Mouse (Mus musculus): ENCODE data around the gene Gm973. TPM values are rescaled to one million over a fixed set of nuclear protein-coding genes. Genes with fewer than 3 reads are reported as not detected.

Gm973 gene
- polyA plus RNA-seq, 1 experiment from 2014 or later: 9.0 TPM

DNA sequence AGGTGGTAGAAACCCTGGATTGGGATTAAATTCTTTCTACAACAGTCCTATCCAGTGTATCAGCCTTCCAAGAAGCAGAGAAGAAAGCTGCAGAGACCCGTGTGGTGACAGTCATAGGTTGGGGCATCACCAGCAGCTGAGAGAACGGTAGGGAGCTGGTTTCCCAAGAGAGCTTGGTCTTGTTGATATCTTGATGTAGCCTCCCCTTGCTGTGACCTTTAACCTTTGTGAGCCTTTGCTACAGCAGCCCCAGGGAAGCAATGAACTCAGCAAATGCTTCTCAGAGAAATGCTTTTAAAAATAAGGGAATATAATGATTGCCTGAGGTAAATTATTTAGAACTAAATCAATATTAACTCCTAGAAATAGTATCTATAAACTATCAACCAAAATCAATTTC lies 13.7 kb upstream of the Gm973 start:
- H3K36me3 ChIP-seq: no peaks in the 10 kb centered on the region
- H3K27ac ChIP-seq: no peak overlapping the region
- 46% methylated on average over 2 of the region's 2 CpGs for WGBS
- no peaks in the 10 kb centered on the region for H3K9me3 ChIP-seq
- DNase-seq (ENCODE audit: low spot score): no peak
- H3K4me1 ChIP-seq (replicated peaks): no peaks in the 10 kb centered on the region
- H3K27me3 ChIP-seq (ENCODE audit: insufficient read depth, poor library complexity, severe bottlenecking): no peaks in the 10 kb centered on the region
- H3K4me3 ChIP-seq: no peak overlapping the region

DNA sequence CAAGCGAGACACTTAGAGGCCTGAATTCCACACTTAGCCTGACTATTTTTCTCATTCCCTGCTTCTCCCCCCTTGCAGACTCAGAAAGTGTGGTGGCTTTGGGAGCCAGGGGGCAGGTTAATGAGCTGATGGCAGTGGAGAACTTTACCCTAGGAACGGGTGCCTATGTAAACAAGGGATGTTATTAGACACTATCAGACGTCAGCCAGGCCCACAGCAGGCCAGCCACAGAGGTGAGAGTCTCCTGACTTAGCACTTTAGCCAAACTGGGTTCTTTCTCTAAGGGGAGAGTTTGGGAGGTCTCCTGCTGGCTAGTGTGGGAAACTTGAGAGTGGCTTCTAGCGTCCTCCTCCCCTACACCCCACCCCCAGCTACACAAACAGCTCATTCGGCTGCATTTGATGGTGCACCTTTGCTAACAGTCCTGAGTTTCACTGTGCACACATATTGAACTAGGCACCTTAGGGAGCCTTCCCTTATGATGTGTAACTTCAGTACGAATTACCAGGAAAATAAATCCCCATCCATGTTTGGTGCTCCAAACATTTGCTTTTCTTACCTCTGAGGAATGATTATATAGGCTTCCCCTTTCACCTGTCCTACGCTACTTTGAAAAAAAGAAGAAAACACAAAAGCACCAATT lies 12.3 kb upstream of the Gm973 start:
- H3K27ac ChIP-seq: no peak overlapping the region
- H3K36me3 ChIP-seq: no peaks in the 10 kb centered on the region
- peaks cover 8% of the 10 kb centered on the region for H3K4me1 ChIP-seq (replicated peaks)
- no peaks in the 10 kb centered on the region for H3K9me3 ChIP-seq
- WGBS: 56% methylated on average over 7 of the region's 7 CpGs
- H3K27me3 ChIP-seq (ENCODE audit: insufficient read depth, poor library complexity, severe bottlenecking): no peaks in the 10 kb centered on the region
- DNase-seq (ENCODE audit: low spot score): no peak
- no peak overlapping the region for H3K4me3 ChIP-seq

DNA sequence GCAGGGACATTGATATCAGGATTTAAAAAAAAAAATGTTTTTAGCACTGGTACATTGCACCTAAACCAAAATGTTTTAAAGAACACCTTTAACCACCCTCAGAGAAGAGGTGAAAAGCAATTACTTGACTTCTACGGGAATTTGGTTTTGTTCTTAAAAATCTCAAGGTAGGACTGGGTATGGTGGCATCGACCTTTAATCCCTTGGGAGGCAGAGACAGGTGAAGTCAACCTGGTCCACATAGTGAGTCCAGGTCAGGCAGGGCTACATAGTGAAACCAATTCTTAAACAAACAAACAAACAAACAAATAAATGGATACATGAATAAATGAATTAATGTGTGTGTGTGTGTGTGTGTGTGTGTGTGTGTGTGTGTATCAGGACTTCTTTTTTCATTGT lies 11.8 kb upstream of the Gm973 start:
- no peak for DNase-seq (ENCODE audit: low spot score)
- Histone ChIP-seq H3K4me3 (no peak overlapping the region), H3K9me3 (no peaks in the 10 kb centered on the region), H3K27me3 (ENCODE audit: insufficient read depth, poor library complexity, severe bottlenecking) (peaks cover 3% of the 10 kb centered on the region; the same call in 1 of the 2 replicates), H3K27ac (no peak overlapping the region), H3K4me1 (replicated peaks) (peaks cover 12% of the 10 kb centered on the region), H3K36me3 (no peaks in the 10 kb centered on the region)
- 79% methylated on average over 2 of the region's 2 CpGs for WGBS

DNA sequence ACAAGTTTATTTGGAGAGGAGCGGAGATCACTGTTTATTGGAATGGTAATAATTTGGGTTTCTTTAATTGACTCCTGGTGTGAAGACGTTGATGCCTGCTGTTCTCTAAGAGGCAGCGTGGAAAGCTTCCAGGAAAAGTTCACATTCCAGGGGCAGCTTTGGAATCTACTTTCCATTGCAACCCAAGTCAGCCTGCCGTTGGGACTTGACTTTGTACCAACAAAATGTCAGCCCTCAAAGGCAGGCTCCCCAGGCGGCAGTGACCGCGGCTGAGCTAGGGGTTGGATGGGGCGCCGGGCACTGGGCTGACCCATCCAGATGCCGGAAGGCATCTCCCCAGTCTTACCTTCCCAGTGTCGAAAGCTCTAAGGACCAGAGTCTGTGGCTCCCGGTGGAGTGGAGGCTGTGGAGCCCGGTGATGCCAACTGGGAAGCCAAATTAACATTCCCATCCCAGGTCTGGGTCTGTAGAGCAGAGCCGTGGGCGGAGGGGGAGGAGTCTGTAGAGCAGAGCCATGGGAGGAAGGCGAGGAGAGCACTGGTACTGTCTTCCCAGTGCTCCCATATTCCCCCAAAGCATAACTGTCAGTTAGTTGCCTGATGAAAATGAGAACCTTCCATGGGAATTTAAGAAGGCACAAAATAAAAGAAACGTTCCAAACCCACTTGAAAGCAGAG lies 7.5 kb upstream of the Gm973 start:
- DNase-seq (ENCODE audit: low spot score): peak; percentile 40
- H3K4me1 ChIP-seq (replicated peaks): peaks cover 14% of the 10 kb centered on the region
- peaks cover 7% of the 10 kb centered on the region; the same call in 1 of the 2 replicates for H3K27me3 ChIP-seq (ENCODE audit: insufficient read depth, poor library complexity, severe bottlenecking)
- WGBS: 26% methylated on average over 17 of the region's 17 CpGs
- H3K36me3 ChIP-seq: no peaks in the 10 kb centered on the region
- H3K4me3 ChIP-seq: peak overlapping the region; percentile 23; the same call in 1 of the 2 replicates
- H3K9me3 ChIP-seq: no peaks in the 10 kb centered on the region
- peak overlapping the region; percentile 54 for H3K27ac ChIP-seq

DNA sequence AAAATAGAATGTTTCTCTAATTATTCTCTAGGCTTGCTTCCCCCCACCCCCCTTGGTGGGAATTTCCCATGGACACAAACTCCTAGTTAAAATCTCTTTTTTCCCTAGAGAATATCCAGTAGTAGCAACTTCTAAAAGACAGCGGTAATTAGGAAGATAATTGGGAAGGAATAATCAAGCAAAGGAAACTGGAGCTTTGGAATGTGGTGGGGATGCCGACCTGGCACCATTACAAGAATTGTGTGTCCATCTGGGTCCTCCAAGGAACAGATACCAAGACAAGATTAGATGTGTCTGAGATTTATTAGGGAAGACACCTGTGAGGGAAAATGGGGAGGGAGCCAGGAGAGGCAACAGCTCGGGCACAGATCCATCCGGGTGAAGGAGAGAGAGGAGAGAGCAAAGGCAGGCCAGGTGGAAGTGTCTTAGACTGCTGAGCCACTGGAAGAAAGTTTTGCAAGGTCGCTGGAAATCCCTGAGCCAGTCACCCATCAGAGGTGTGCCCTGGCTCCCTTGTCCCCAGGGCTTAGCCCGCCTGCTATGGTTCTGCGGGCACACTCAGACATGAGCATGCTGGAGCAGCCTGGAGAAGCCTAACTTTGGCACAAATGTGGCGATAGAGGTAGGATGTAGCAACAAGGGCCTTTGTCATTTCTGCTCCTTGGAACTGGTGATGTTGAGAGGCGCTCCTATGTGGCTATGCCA lies 4.3 kb upstream of the Gm973 start:
- WGBS: 72% methylated on average over 9 of the region's 9 CpGs
- Histone ChIP-seq H3K36me3 (no peaks in the 10 kb centered on the region), H3K4me1 (replicated peaks) (peaks cover 32% of the 10 kb centered on the region), H3K4me3 (no peak overlapping the region), H3K27me3 (ENCODE audit: insufficient read depth, poor library complexity, severe bottlenecking) (peaks cover 7% of the 10 kb centered on the region; the same call in 1 of the 2 replicates), H3K9me3 (no peaks in the 10 kb centered on the region), H3K27ac (0 out of 2 replicates have a peak overlapping the region, but pooled peaks have one; percentile 9)
- no peak for DNase-seq (ENCODE audit: low spot score)

DNA sequence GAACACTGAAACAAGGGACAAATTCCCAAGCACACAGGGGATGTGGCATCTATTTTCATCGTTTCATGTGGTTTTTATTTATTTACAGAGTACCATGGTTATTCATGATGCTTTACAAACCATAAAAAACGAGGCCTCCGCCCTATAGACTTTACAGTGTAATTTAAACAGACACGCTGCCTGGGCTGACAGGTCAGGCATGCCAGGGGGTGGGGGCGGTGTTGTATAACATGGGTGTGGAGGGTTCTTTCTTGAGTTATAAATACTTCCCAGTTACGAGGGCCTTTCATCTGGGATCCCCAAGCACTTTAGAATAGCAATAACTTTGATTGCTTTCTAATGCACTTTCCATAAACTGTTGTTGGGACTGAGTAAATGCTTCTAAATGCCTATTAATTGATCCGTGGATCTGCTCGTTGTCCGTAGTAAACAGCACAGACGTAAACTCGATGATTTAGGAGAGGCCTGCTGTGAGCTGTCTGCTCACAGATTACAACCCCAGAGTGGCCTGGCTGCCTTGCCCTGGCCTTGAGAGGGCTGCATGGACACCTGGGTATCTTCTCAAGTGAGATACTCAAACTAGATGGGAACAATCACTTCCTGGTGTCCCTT lies 4.3 kb downstream of the Gm973 start:
- Histone ChIP-seq H3K9me3 (no peaks in the 10 kb centered on the region), H3K36me3 (no peaks in the 10 kb centered on the region), H3K4me3 (no peak overlapping the region; the same call in 1 of the 2 replicates), H3K27ac (peak overlapping the region; percentile 64), H3K4me1 (replicated peaks) (peaks cover 83% of the 10 kb centered on the region), H3K27me3 (ENCODE audit: insufficient read depth, poor library complexity, severe bottlenecking) (no peaks in the 10 kb centered on the region)
- no peak for DNase-seq (ENCODE audit: low spot score)
- WGBS: 59% methylated on average over 11 of the region's 11 CpGs

DNA sequence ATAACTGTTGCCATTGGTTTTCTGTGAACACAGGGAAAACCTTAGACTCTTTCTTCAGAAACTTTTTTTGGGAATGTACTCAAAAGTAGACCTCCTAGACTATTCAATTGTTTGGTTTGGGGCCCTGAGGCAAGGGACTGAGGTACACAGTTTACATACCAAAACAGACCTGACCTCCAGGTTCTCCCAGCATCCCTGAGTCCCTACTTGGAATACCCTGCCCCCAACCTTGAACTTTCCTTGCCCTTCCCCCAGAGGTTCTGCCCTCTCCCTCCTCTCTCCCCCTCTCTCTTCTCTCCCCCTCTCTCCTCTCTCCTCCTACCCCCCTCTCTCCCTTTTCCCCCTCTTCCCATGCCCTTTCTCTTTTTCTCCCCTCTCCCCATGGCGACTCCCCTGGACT lies 6.4 kb downstream of the Gm973 start:
- DNase-seq (ENCODE audit: low spot score): no peak
- Histone ChIP-seq H3K9me3 (no peaks in the 10 kb centered on the region), H3K27ac (peak overlapping the region; percentile 29), H3K36me3 (peaks cover 6% of the 10 kb centered on the region; the same call in 1 of the 2 replicates), H3K4me3 (no peak overlapping the region), H3K4me1 (replicated peaks) (peaks cover 61% of the 10 kb centered on the region), H3K27me3 (ENCODE audit: insufficient read depth, poor library complexity, severe bottlenecking) (no peaks in the 10 kb centered on the region)
- WGBS: 52% methylated on average over 1 of the region's 1 CpGs

DNA sequence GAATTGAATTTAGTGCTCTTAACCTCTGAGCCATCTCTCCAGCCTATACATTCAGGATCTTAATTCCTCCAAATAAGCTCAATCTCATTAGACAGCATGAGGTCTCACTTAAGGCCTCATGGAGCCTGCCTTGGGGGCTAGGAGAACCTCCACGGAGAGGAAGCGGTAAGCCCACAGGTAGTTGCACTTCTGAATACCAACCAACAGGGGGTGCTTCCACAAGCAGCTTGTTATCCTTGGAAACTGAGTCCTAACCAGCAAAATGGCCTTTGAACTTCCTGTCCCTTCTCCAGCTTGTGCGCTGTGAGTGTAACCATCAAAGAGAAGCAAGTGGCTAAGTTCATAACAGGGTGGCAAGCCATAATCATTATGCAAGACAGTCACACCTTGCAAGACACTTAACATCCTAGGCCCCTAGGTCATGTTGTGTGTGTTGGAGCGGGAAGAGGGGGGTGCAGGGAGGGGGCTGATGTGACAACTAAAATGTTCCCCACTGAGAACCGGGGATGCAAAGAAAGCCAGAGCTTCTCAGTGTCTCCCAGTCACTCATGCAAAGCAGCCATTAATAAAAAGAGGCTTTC lies 7.4 kb downstream of the Gm973 start:
- H3K36me3 ChIP-seq: peaks cover 15% of the 10 kb centered on the region; the same call in 1 of the 2 replicates
- WGBS: 34% methylated on average over 5 of the region's 5 CpGs
- H3K4me3 ChIP-seq: no peak overlapping the region
- peaks cover 60% of the 10 kb centered on the region for H3K4me1 ChIP-seq (replicated peaks)
- H3K9me3 ChIP-seq: no peaks in the 10 kb centered on the region
- H3K27me3 ChIP-seq (ENCODE audit: insufficient read depth, poor library complexity, severe bottlenecking): no peaks in the 10 kb centered on the region
- DNase-seq (ENCODE audit: low spot score): peak; percentile 25
- peak overlapping the region; percentile 82 for H3K27ac ChIP-seq

DNA sequence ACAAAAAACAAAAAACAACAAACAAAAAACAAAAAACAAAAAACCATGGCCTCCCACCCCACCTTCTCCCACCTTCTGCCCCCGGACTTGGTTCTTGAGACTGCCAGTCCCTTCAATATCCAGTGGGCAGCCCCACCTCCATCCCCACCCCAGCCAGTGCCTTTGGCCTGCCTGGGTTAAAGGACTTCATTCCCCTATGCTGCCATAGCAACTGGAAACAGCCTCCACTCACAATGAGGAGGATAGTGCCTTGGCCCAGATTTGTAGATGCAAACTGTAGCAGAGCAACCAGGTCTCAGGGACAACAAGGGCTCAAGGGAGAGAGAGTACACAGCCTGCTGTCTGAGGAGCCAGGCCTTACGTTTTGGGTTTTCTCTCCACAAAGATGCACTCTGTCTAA lies 8.0 kb downstream of the Gm973 start:
- peak overlapping the region; percentile 4; the same call in 1 of the 2 replicates for H3K4me3 ChIP-seq
- no peaks in the 10 kb centered on the region for H3K9me3 ChIP-seq
- DNase-seq (ENCODE audit: low spot score): peak; percentile 65
- peaks cover 54% of the 10 kb centered on the region for H3K4me1 ChIP-seq (replicated peaks)
- 28% methylated on average over 2 of the region's 2 CpGs for WGBS
- H3K27ac ChIP-seq: peak overlapping the region; percentile 82
- H3K36me3 ChIP-seq: peaks cover 15% of the 10 kb centered on the region; the same call in 1 of the 2 replicates
- H3K27me3 ChIP-seq (ENCODE audit: insufficient read depth, poor library complexity, severe bottlenecking): no peaks in the 10 kb centered on the region

DNA sequence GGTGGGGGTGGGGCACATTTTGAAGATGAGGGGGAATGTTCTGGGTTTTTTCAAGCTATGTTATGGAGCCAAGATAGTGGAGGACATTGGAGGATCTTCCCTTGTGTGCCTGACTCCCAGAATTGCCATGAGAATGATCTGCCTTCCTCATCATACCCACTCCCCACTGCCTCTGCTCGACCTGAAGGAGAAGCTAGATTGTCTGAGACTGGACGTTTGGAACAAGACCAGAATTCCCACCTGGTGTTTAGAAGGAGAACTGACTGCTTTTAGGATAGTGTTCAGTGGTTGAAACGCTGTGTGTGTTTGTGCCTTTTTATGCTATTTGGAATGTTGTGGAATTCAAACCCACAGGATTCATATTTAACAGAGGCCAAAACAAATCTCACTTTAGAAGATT lies 8.7 kb downstream of the Gm973 start:
- Histone ChIP-seq H3K27me3 (ENCODE audit: insufficient read depth, poor library complexity, severe bottlenecking) (no peaks in the 10 kb centered on the region), H3K27ac (peak overlapping the region; percentile 82), H3K4me1 (replicated peaks) (peaks cover 47% of the 10 kb centered on the region), H3K36me3 (peaks cover 15% of the 10 kb centered on the region; the same call in 1 of the 2 replicates), H3K9me3 (no peaks in the 10 kb centered on the region), H3K4me3 (peak overlapping the region; percentile 4; the same call in 1 of the 2 replicates)
- DNase-seq (ENCODE audit: low spot score): no peak
- 51% methylated on average over 3 of the region's 3 CpGs for WGBS

DNA sequence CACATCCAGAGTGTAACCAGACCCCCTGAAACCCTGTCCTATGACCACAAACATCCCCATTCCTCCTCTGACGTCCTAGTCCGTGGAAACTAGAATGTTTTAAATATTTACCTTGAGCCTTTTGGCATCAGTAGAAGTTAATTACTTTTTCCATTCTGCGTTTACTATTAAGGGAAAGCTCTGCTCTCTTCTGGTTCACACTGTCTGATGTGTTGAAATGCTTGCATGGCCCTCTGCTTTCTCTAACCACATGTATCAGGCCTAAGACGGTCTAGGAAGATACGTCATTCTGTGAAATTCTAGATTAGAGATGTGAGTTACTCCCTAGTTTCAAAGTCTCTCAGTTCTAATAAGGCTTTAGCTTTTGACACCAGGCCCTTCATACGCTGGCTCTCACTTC lies 11.2 kb downstream of the Gm973 start:
- DNase-seq (ENCODE audit: low spot score): no peak
- Histone ChIP-seq H3K4me3 (no peak overlapping the region), H3K4me1 (replicated peaks) (peaks cover 28% of the 10 kb centered on the region), H3K9me3 (no peaks in the 10 kb centered on the region), H3K36me3 (peaks cover 15% of the 10 kb centered on the region; the same call in 1 of the 2 replicates), H3K27me3 (ENCODE audit: insufficient read depth, poor library complexity, severe bottlenecking) (no peaks in the 10 kb centered on the region), H3K27ac (no peak overlapping the region)
- WGBS: 92% methylated on average over 6 of the region's 6 CpGs
